Mouse (Mus musculus) myocyte (in vitro differentiated cells): ENCODE measurements around the gene Uap1.
A peak's percentile ranks its signal among the peaks of the same experiment; 100 is the strongest.

Source experiments
- E2F4 ChIP-seq: IDR thresholded peaks from one replicate; pipeline ENCODE4 v1.6.1; 2011; ENCODE audit warnings: mild to moderate bottlenecking, control low read depth, moderate library complexity; ENCODE audit not compliant: insufficient read depth
- MYOG ChIP-seq, 3 experiments: IDR thresholded peaks; one replicate each; pipeline ENCODE4 v1.6.1; 2011; ENCODE audit warnings: control low read depth in 2 of 3, low read depth in 2 of 3, mild to moderate bottlenecking in 2 of 3; ENCODE audit not compliant: insufficient read length in 2 of 3, control insufficient read depth in 1 of 3, insufficient read depth in 1 of 3
- POLR2A ChIP-seq: IDR thresholded peaks from one replicate; pipeline ENCODE4 v1.6.1; 2011; ENCODE audit warnings: low read depth, mild to moderate bottlenecking, control low read depth, moderate library complexity; ENCODE audit not compliant: insufficient read length
- POLR2AphosphoS2 ChIP-seq: IDR thresholded peaks from one replicate; pipeline ENCODE4 v1.6.1; 2011; ENCODE audit warnings: low read depth, control low read depth; ENCODE audit not compliant: insufficient read length
- TCF12 ChIP-seq: IDR thresholded peaks from one replicate; pipeline ENCODE4 v1.6.1; 2011; ENCODE audit warnings: mild to moderate bottlenecking, control low read depth; ENCODE audit not compliant: poor library complexity, insufficient read depth, severe bottlenecking

- TF ChIP-seq E2F4 = no peak
- no peak for TF ChIP-seq TCF12
- peak; percentile 72 for TF ChIP-seq POLR2A
- TF ChIP-seq POLR2AphosphoS2 = peak; percentile 42
- TF ChIP-seq MYOG (IDR thresholded peaks at IDR 0.05; ENCODE audit: control insufficient read depth in 1 of 3, insufficient read depth in 1 of 3, insufficient read length in 2 of 3, low read depth in 2 of 3) = no peak
Observed at GRCm38 (mm10) chr1:170214757-170215522, 40.2 kb upstream of the Uap1 start, which contains the start of gene Uhmk1.
